Mouse (Mus musculus) neural tube, embryonic 15.5 days (tissue): Measurements from ENCODE around the gene Zfp446. TPM values are rescaled to one million over a fixed set of nuclear protein-coding genes. Genes with fewer than 3 reads are reported as not detected.

Source experiments
- ATAC-seq: fragments of 200-750 bp; cut with Nextera tagmentation; 2 replicates; pipeline ENCODE4 v1.8.0; 2017; ENCODE audit warnings: mild to moderate bottlenecking, moderate TSS enrichment, moderate library complexity; ENCODE audit not compliant: low FRiP score
- H3K27ac ChIP-seq: fragments of 300-500 bp; sonication (generic); replicated peaks from 2 replicates; pipeline ENCODE4 v1.5.1; 2015; ENCODE audit warnings: mild to moderate bottlenecking, inconsistent platforms
- H3K27me3 ChIP-seq: fragments of 300-500 bp; sonication (generic); replicated peaks from 2 replicates; pipeline ENCODE4 v1.6.1; 2015; ENCODE audit warnings: inconsistent platforms
- H3K36me3 ChIP-seq: fragments of 300-500 bp; sonication (generic); 2 replicates; pipeline ENCODE4 v1.6.1; 2015; ENCODE audit warnings: inconsistent platforms
- H3K4me1 ChIP-seq: fragments of 300-500 bp; sonication (generic); 2 replicates; pipeline ENCODE4 v1.6.1; 2015; ENCODE audit warnings: inconsistent platforms
- H3K4me2 ChIP-seq: fragments of 300-500 bp; sonication (generic); 2 replicates; pipeline ENCODE4 v1.6.1; 2015; ENCODE audit warnings: inconsistent platforms, mild to moderate bottlenecking, moderate library complexity
- H3K4me3 ChIP-seq: fragments of 300-500 bp; sonication (generic); replicated peaks from 2 replicates; pipeline ENCODE4 v1.5.1; 2015; ENCODE audit warnings: mild to moderate bottlenecking, inconsistent platforms
- H3K9ac ChIP-seq: fragments of 300-500 bp; sonication (generic); replicated peaks from 2 replicates; pipeline ENCODE4 v1.6.1; 2015; ENCODE audit warnings: mild to moderate bottlenecking, inconsistent platforms
- H3K9me3 ChIP-seq: fragments of 300-500 bp; sonication (generic); replicated peaks from 2 replicates; pipeline ENCODE4 v1.6.1; 2016; ENCODE audit warnings: inconsistent platforms
- WGBS: fragments of 180-500 bp; shearing (Covaris S2); methylation state at CpG from one replicate; pipeline ENCODE4 v1.1.7; 2015; ENCODE audit warnings: mixed read lengths; 5-methylcytosine and 5-hydroxymethylcytosine counted together
- polyA plus RNA-seq: library from polyadenylated mRNA; unstranded; fragments of >200 nt; fragmentation: Nextera tagmentation; extraction: Ambion mirVana; gene quantifications from 2 replicates; pipeline ENCODE4 v1.2.1, GENCODE M21; 2015

The Zfp446 gene
- polyA plus RNA-seq, 1 experiment from 2014 or later = 10.3 TPM

GRCm38 (mm10) chr7:13031069-13031468 is 53.4 kb downstream of the Zfp446 start:
- peaks cover 83% of the 10 kb centered on the region for H3K36me3 ChIP-seq
- 66% methylated on average over 5 of the region's 5 CpGs for WGBS
- no peak for ATAC-seq
- H3K4me2 ChIP-seq = no peak overlapping the region
- peaks cover 46% of the 10 kb centered on the region for H3K4me1 ChIP-seq
- H3K9me3 ChIP-seq = no peaks in the 10 kb centered on the region
- H3K4me3 ChIP-seq = no peak overlapping the region
- H3K27ac ChIP-seq = no peak overlapping the region
- no peaks in the 10 kb centered on the region for H3K27me3 ChIP-seq
- no peak overlapping the region for H3K9ac ChIP-seq

- WGBS = 90% methylated on average over 2 of the region's 2 CpGs
- H3K4me3 ChIP-seq = no peak overlapping the region; the same call in 1 of the 2 replicates
- H3K4me1 ChIP-seq = peaks cover 46% of the 10 kb centered on the region
- ATAC-seq = no peak
- no peaks in the 10 kb centered on the region for H3K9me3 ChIP-seq
- no peaks in the 10 kb centered on the region for H3K27me3 ChIP-seq
- H3K9ac ChIP-seq = 0 out of 2 replicates have a peak overlapping the region, but pooled peaks have one; percentile 10
- H3K27ac ChIP-seq = no peak overlapping the region
- peaks cover 78% of the 10 kb centered on the region for H3K36me3 ChIP-seq
- H3K4me2 ChIP-seq = no peak overlapping the region
Observed at GRCm38 (mm10) chr7:13031983-13032382, 54.3 kb downstream of the Zfp446 start.

- Histone ChIP-seq H3K9me3 (no peaks in the 10 kb centered on the region), H3K27me3 (no peaks in the 10 kb centered on the region), H3K4me2 (no peak overlapping the region), H3K4me3 (no peak overlapping the region), H3K36me3 (peaks cover 73% of the 10 kb centered on the region), H3K27ac (no peak overlapping the region), H3K4me1 (peaks cover 44% of the 10 kb centered on the region), H3K9ac (0 out of 2 replicates have a peak overlapping the region, but pooled peaks have one; percentile 10)
- ATAC-seq = no peak
- WGBS = 96% methylated on average over 7 of the region's 7 CpGs
Observed at GRCm38 (mm10) chr7:13032541-13032940, 54.9 kb downstream of the Zfp446 start.

- Histone ChIP-seq H3K4me2 (peak overlapping the region; percentile 93), H3K4me3 (peak overlapping the region; percentile 62), H3K4me1 (peaks cover 46% of the 10 kb centered on the region), H3K36me3 (peaks cover 62% of the 10 kb centered on the region), H3K9ac (peak overlapping the region; percentile 68), H3K27me3 (no peaks in the 10 kb centered on the region), H3K27ac (peak overlapping the region; percentile 96), H3K9me3 (no peaks in the 10 kb centered on the region)
- ATAC-seq = no peak
- 49% methylated on average over 13 of the region's 13 CpGs for WGBS
Observed at GRCm38 (mm10) chr7:13033451-13034147, 56.0 kb downstream of the Zfp446 start.

GRCm38 (mm10) chr7:13034148-13034977 is 56.7 kb downstream of the Zfp446 start, which contains the start of gene Chmp2a:
Gene Chmp2a (minus strand): TSS chr7:13034807.
- ATAC-seq = peak; percentile 83
- Histone ChIP-seq H3K27ac (peak within 1 kb of the TSS; percentile 96), H3K4me1 (peaks cover 54% of the 10 kb centered on the region), H3K9ac (peak within 1 kb of the TSS; percentile 68), H3K27me3 (no peaks in the 10 kb centered on the region), H3K36me3 (peaks cover 54% of the 10 kb centered on the region), H3K4me2 (peak within 1 kb of the TSS; percentile 93), H3K4me3 (peak within 1 kb of the TSS; percentile 62), H3K9me3 (no peaks in the 10 kb centered on the region)
- WGBS = under 1% methylated on average over 45 of the region's 45 CpGs

Other genes starting within 250 kb of the Zfp446 start
- gene Vmn2r56, start 242.8 kb upstream of the Zfp446 start, polyA plus RNA-seq = not detected in 2 replicates
- gene Zscan18, start 174.2 kb upstream of the Zfp446 start, polyA plus RNA-seq = 25.2 and 33.4 TPM in 2 replicates
- gene Zfp329, start 159.0 kb upstream of the Zfp446 start, polyA plus RNA-seq = 26.7 and 27.0 TPM in 2 replicates
- 23.4 and 25.4 TPM in 2 replicates for gene Zfp110, start 143.1 kb upstream of the Zfp446 start, polyA plus RNA-seq
- 6.7 and 7.5 TPM in 2 replicates for gene Zfp128, start 96.7 kb upstream of the Zfp446 start, polyA plus RNA-seq
- gene Zscan22, start 80.0 kb upstream of the Zfp446 start, polyA plus RNA-seq = 9.8 and 13.6 TPM in 2 replicates
- gene Rps5, start 55.6 kb upstream of the Zfp446 start, polyA plus RNA-seq = 564 and 667 TPM in 2 replicates
- 0.96 and 1.1 TPM in 2 replicates for gene Rnf225, start 50.4 kb upstream of the Zfp446 start, polyA plus RNA-seq
- gene Zfp324, start 12.0 kb upstream of the Zfp446 start, polyA plus RNA-seq = 13.1 and 13.3 TPM in 2 replicates
- 0.49 and 0.68 TPM in 2 replicates for gene Slc27a5, start 20.3 kb downstream of the Zfp446 start, polyA plus RNA-seq
- 202 and 224 TPM in 2 replicates for gene Trim28, start 21.3 kb downstream of the Zfp446 start, polyA plus RNA-seq
- 37.6 and 38.7 TPM in 2 replicates for gene Zbtb45, start 32.2 kb downstream of the Zfp446 start, polyA plus RNA-seq
- gene Chmp2a, start 57.0 kb downstream of the Zfp446 start, polyA plus RNA-seq = 165 and 170 TPM in 2 replicates
- gene Ube2m, start 60.4 kb downstream of the Zfp446 start, polyA plus RNA-seq = 129 and 149 TPM in 2 replicates
- gene Mzf1, start 76.9 kb downstream of the Zfp446 start, polyA plus RNA-seq = 7.7 and 8.8 TPM in 2 replicates
- gene Vmn1r85, start 117.3 kb downstream of the Zfp446 start, polyA plus RNA-seq = 0.12 and 0.20 TPM in 2 replicates
- gene Vmn1r86, start 142.1 kb downstream of the Zfp446 start, polyA plus RNA-seq = not detected in 2 replicates
- gene Vmn1r87, start 162.3 kb downstream of the Zfp446 start, polyA plus RNA-seq = not detected in 2 replicates
- gene Vmn1r88, start 181.7 kb downstream of the Zfp446 start, polyA plus RNA-seq = not detected in 2 replicates
- gene Vmn1r89, start 235.2 kb downstream of the Zfp446 start, polyA plus RNA-seq = not detected in 2 replicates